Mouse (Mus musculus) NIH3T3 (cell line): Measurements from ENCODE around the gene Neto2.
A peak's percentile ranks its signal among the peaks of the same experiment; 100 is the strongest.

ENCODE experiments used
- DNase-seq: peaks from one replicate; pipeline ENCODE4 v3.0.0-alpha.2; 2012; ENCODE audit warnings: low read depth

Gene Neto2

DNA sequence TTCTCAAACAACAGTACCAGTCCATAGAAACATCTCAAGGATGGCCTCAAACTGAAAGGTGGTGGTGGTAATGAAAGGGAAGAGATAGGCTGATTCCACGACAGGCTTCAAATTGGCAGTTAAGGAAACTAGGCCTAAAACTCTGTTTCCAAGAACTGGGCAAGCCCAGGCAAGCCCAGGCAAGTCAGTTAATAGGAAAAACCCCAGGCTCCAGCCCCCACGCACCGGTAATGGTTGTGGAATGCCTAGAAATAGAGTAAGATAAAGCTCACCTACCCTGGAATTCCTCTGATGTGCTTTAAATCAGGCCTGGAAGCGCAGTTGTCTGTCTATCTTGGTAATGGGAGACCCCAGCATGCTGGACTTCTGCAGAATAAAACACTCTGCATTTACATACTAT, 98.0 kb downstream of the Neto2 start:
- DNase-seq = peak; percentile 22

DNA sequence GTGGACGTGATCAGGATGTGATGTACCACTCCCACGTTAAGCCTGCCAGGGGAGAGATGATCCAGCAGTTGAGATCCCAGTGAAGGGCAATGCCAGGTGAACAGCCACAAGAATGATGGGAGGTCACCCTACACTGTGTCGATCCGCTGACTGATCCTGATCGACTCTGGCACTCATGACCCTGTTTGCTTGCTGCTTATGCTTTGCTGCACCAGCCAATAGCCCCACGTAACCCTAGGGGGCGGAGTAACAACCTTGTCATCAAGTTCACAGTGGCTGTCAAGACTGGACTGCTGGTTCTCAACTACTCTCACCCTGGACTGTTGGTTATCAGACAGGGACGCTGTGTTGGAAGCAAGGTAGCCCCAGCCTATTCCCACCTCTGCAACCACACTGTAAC, 99.0 kb downstream of the Neto2 start:
- no peak for DNase-seq

DNA sequence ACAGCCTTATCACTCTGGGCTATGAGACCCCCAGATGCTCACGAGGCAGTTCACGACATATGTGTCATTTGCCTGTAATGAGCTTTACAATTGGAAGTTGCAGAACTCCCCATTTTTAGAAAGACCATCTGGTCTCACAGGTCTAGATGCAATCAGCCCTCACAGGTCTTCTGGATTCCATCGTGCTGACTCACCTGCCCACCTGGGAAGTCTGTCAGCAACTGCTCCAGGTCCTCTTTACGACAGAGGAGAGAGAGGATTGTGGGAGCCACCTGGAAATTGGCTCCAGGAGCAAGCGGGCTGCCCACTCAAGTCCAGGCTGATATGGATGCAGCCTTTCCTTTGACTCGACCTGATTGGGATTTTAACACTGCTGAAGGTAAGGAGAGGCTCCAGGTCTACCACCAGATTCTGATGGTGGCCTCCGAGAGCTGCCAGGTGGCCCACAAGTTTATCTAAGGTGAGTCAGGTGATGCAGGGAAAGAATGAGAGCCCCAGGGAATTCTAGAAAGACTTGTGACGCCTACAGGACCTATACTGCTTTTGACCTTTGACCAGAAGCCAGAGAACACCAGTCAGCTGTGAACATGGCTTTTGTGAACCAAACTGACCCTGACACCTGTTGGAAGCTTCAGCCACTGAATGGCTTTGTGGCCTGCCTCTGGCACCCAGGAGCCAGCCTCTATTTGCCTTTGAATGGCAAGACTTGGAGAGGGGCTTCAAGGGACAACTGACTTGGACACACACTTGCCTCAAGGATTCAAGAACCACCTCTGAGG, 103.1 kb downstream of the Neto2 start:
- no peak for DNase-seq

DNA sequence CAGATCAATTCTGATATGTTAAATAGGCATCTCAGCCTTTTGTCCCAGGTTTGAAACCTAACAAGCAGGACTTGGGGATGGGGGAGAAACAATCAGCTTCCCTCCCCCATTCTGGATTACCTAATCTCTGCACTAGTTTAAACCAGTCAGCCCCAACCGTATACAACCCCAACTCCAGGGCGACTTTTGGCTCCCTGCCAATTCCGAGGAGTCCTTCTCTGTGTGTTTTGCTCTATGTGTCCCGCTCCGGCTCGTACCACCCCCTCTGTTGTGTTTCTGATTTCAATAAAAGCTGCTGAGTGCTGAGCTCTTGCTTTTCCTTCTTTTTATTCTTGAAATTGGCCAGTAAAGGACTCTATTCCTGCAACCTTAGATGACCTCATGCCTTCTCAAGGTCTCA, 105.3 kb downstream of the Neto2 start:
- peak; percentile 19 for DNase-seq

DNA sequence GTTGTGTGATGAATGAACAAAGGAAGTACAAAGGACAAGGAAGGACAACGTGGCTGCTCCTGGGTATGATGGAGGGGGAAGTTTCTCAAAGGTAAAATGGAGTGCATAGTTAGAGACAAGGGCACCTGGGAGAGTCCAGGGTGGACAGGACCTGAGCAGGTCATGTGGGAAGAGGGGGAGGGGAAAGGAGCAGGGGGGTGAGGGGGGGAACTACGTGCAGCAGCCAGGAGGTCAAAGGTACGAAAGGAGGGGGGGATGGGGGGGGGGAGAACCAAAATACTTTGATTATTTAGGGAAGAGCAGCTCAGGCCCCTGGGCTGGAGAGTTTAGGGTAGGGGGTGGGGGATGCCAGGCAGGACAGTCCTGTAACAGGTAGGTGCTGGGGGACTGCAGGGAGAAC, 105.7 kb downstream of the Neto2 start:
- DNase-seq = no peak

DNA sequence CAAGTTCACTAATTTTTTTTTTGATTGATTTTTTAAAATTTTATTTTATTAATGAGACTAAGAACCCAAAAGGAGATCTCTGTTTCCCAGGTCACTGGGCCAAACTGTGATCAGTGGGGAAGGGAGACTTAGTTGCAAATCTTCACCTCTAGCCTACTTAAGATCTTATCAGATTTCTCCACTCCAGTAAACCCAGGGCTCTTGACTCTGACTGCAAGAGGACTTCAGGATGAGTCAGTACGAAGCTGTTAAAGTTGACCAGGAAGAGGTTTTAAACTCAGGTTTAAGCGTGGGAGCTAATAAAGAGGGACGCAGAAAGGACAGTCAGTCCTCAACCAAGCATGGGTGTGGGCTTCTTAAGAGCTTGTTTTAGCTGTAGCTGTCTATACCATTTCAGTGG, 107.4 kb downstream of the Neto2 start:
- DNase-seq = no peak

DNA sequence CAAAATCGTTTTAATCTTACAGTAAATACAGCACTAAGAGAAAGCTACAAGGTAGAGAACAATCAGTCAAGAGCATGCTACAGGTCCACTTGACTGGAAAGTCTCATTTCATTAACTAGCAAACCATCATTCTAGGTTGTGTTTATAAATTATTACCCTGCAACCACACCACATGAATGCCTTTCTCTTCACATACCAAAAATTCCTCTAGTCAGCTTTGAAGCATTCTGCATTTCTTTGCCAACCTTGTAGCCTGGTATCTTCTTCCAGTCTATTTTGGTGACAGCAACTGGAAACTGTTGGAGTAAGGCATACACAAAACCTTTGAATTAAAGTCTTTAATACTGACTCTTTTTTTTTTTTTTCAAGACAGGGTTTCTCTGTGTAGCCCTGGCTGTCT, 109.2 kb downstream of the Neto2 start:
- DNase-seq = no peak

DNA sequence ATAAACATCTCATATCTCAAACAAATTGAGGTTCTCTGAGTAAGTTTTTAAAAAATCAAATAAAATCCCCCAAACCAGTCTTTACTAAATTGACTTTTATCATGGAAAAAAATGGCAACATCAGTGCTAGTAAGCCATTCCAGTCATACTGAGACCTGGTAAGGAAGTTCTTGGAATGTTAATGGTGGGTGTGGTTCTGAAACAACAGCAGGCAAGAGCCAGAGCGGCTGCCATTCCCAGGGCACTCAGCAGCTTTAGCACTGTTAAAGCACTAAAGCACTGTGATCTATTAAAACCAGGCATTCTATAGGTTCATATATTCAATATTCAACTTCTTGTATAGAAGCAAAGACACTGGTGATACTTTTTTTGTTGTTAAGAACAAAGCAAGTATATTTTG, 110.5 kb downstream of the Neto2 start:
- DNase-seq = no peak

DNA sequence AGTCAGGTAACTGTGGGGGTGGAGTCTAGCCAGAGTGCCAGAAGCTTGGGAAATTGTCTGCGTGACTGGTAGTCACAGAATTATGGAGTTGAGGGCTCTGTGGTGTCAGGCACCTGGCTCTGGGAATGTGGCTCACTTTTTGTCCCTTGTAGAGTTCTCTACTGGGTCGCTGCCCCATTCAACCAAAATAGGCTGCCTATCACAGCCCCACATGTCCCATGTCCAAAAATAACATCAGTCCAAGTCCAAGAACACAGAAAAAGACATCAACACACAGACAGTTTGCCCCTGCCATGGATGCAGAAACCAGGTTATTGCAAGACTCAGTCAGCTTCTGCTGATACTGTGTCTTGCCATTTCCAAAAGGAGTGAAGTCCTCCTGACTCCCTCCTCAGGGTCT, 112.1 kb downstream of the Neto2 start:
- no peak for DNase-seq
